Mouse (Mus musculus): ENCODE measurements around the gene B4galt5.

Gene B4galt5

GRCm38 (mm10) chr2:167275856-167276255, 73.1 kb downstream of the B4galt5 start:
- DNase-seq (ENCODE audit: low spot score), result peak; percentile 2

- peak; percentile 3 for DNase-seq (ENCODE audit: low spot score)
Measured at GRCm38 (mm10) chr2:167274713-167275465, 74.1 kb downstream of the B4galt5 start.

GRCm38 (mm10) chr2:167273206-167273740, 75.7 kb downstream of the B4galt5 start:
- DNase-seq (ENCODE audit: low spot score), result peak; percentile 2

- DNase-seq (ENCODE audit: low spot score), result peak; percentile 2
Measured at GRCm38 (mm10) chr2:167272706-167273105, 76.3 kb downstream of the B4galt5 start.

GRCm38 (mm10) chr2:167271121-167271521, 77.9 kb downstream of the B4galt5 start:
- DNase-seq (ENCODE audit: low spot score), result peak; percentile 2

- peak; percentile 2 for DNase-seq (ENCODE audit: low spot score)
Measured at GRCm38 (mm10) chr2:167270496-167270895, 78.5 kb downstream of the B4galt5 start.

GRCm38 (mm10) chr2:167268721-167269120, 80.3 kb downstream of the B4galt5 start:
- peak; percentile 2 for DNase-seq (ENCODE audit: low spot score)

- DNase-seq (ENCODE audit: low spot score), result peak; percentile 2
Measured at GRCm38 (mm10) chr2:167268411-167268690, 80.6 kb downstream of the B4galt5 start.

- DNase-seq (ENCODE audit: low spot score), result peak; percentile 2
Measured at GRCm38 (mm10) chr2:167267531-167268410, 81.2 kb downstream of the B4galt5 start.

GRCm38 (mm10) chr2:167266231-167266630, 82.8 kb downstream of the B4galt5 start:
- DNase-seq (ENCODE audit: low spot score), result peak; percentile 2

- peak; percentile 2 for DNase-seq (ENCODE audit: low spot score)
Measured at GRCm38 (mm10) chr2:167265806-167266205, 83.2 kb downstream of the B4galt5 start.

GRCm38 (mm10) chr2:167265021-167265420, 84.0 kb downstream of the B4galt5 start:
- DNase-seq (ENCODE audit: low spot score), result peak; percentile 2

- DNase-seq (ENCODE audit: low spot score), result no peak
Measured at GRCm38 (mm10) chr2:167263931-167264330, 85.1 kb downstream of the B4galt5 start.

- DNase-seq (ENCODE audit: low spot score), result no peak
Measured at GRCm38 (mm10) chr2:167263040-167263810, 85.8 kb downstream of the B4galt5 start.

- no peak for DNase-seq (ENCODE audit: low spot score)
Measured at GRCm38 (mm10) chr2:167262433-167262832, 86.5 kb downstream of the B4galt5 start.

- DNase-seq (ENCODE audit: low spot score), result no peak
Measured at GRCm38 (mm10) chr2:167261106-167261505, 87.9 kb downstream of the B4galt5 start.

- DNase-seq (ENCODE audit: low spot score), result no peak
Measured at GRCm38 (mm10) chr2:167257790-167258189, 91.2 kb downstream of the B4galt5 start.

- no peak for DNase-seq (ENCODE audit: low spot score)
Measured at GRCm38 (mm10) chr2:167254808-167255207, 94.2 kb downstream of the B4galt5 start.

- peak; percentile 59 for DNase-seq (ENCODE audit: low spot score)
Measured at GRCm38 (mm10) chr2:167254185-167254584, 94.8 kb downstream of the B4galt5 start.

- no peak for DNase-seq (ENCODE audit: low spot score)
Measured at GRCm38 (mm10) chr2:167253476-167253875, 95.5 kb downstream of the B4galt5 start.

- no peak for DNase-seq (ENCODE audit: low spot score)
Measured at GRCm38 (mm10) chr2:167252057-167252687, 96.8 kb downstream of the B4galt5 start.
